Mouse (Mus musculus): ENCODE measurements around the gene Gas7. TPM values are rescaled to one million over a fixed set of nuclear protein-coding genes. Genes with fewer than 3 reads are reported as not detected.
A peak's percentile ranks its signal among the peaks of the same experiment; 100 is the strongest.

The Gas7 gene
- total and polyA plus RNA-seq, 3 experiments = 5.8 to 11.5 (median 9.3) TPM

- no peak overlapping the region for H3K4me3 ChIP-seq
- H3K36me3 ChIP-seq (ENCODE audit: control insufficient read depth, insufficient read depth, low read length) = no peaks in the 10 kb centered on the region
- DNase-seq = no peak
- TF ChIP-seq CTCF (IDR thresholded peaks at IDR 0.05) (no peak), EP300 (IDR thresholded peaks at IDR 0.05; ENCODE audit: insufficient read depth, low read depth, low read length) (no peak), POLR2A (IDR thresholded peaks at IDR 0.05; ENCODE audit: insufficient read depth, low read depth, low read length) (no peak)
- H3K4me1 ChIP-seq (ENCODE audit: control insufficient read depth, insufficient read depth, low read length) = peaks cover 6% of the 10 kb centered on the region
- no peaks in the 10 kb centered on the region for H3K79me2 ChIP-seq (replicated peaks; ENCODE audit: control insufficient read depth, insufficient read depth, low read length)
- 42% methylated on average over 2 of the region's 2 CpGs for WGBS
- no peaks in the 10 kb centered on the region for H3K27me3 ChIP-seq (ENCODE audit: control insufficient read depth, insufficient read depth, low read length)
- H3K27ac ChIP-seq = 0 out of 2 replicates have a peak overlapping the region, but pooled peaks have one; percentile 5
- intact Hi-C loops (cut with DNase I) = no loop called here
- no peak overlapping the region for H3K9ac ChIP-seq (ENCODE audit: low read depth, low read length)
These were observed 69.5 kb downstream of the Gas7 start for GRCm38 (mm10) chr11:67524731-67525130.

- H3K4me1 ChIP-seq (ENCODE audit: control insufficient read depth, insufficient read depth, low read length) = peaks cover 6% of the 10 kb centered on the region
- WGBS = 77% methylated on average over 3 of the region's 3 CpGs
- no peak overlapping the region; the same call in 1 of the 2 replicates for H3K27ac ChIP-seq
These were observed 70.6 kb downstream of the Gas7 start for GRCm38 (mm10) chr11:67525841-67526240.

GRCm38 (mm10) chr11:67526621-67527545 lies 71.6 kb downstream of the Gas7 start:
- Histone ChIP-seq H3K4me1 (ENCODE audit: control insufficient read depth, insufficient read depth, low read length) (peaks cover 6% of the 10 kb centered on the region), H3K27me3 (ENCODE audit: control insufficient read depth, insufficient read depth, low read length) (no peaks in the 10 kb centered on the region), H3K9ac (ENCODE audit: low read depth, low read length) (no peak overlapping the region), H3K4me3 (no peak overlapping the region), H3K36me3 (ENCODE audit: control insufficient read depth, insufficient read depth, low read length) (no peaks in the 10 kb centered on the region), H3K79me2 (replicated peaks; ENCODE audit: control insufficient read depth, insufficient read depth, low read length) (no peaks in the 10 kb centered on the region), H3K27ac (peak overlapping the region; percentile 60)
- intact Hi-C loops (cut with DNase I) = no loop called here
- 56% methylated on average over 12 of the region's 12 CpGs for WGBS
- DNase-seq = peak; percentile 67 to 81
- TF ChIP-seq POLR2A (IDR thresholded peaks at IDR 0.05; ENCODE audit: insufficient read depth, low read depth, low read length) (no peak), EP300 (IDR thresholded peaks at IDR 0.05; ENCODE audit: insufficient read depth, low read depth, low read length) (0 out of 2 replicates have a peak, but pooled peaks have one; percentile 30)

More at GRCm38 (mm10) chr11:67525841-67526240, 70.6 kb downstream of the Gas7 start:
- H3K4me3 ChIP-seq = no peak overlapping the region
- intact Hi-C loops (cut with DNase I) = no loop called here
- TF ChIP-seq EP300 (IDR thresholded peaks at IDR 0.05; ENCODE audit: insufficient read depth, low read depth, low read length) (no peak), POLR2A (IDR thresholded peaks at IDR 0.05; ENCODE audit: insufficient read depth, low read depth, low read length) (no peak), CTCF (IDR thresholded peaks at IDR 0.05) (no peak)
- no peaks in the 10 kb centered on the region for H3K27me3 ChIP-seq (ENCODE audit: control insufficient read depth, insufficient read depth, low read length)
- H3K9ac ChIP-seq (ENCODE audit: low read depth, low read length) = no peak overlapping the region
- no peaks in the 10 kb centered on the region for H3K79me2 ChIP-seq (replicated peaks; ENCODE audit: control insufficient read depth, insufficient read depth, low read length)
- DNase-seq = no peak
- H3K36me3 ChIP-seq (ENCODE audit: control insufficient read depth, insufficient read depth, low read length) = no peaks in the 10 kb centered on the region

- intact Hi-C loops (cut with DNase I) = no loop called here
- H3K4me1 ChIP-seq (ENCODE audit: control insufficient read depth, insufficient read depth, low read length) = peaks cover 6% of the 10 kb centered on the region
- H3K79me2 ChIP-seq (replicated peaks; ENCODE audit: control insufficient read depth, insufficient read depth, low read length) = no peaks in the 10 kb centered on the region
- TF ChIP-seq POLR2A (IDR thresholded peaks at IDR 0.05; ENCODE audit: insufficient read depth, low read depth, low read length) (no peak), EP300 (IDR thresholded peaks at IDR 0.05; ENCODE audit: insufficient read depth, low read depth, low read length) (no peak), CTCF (IDR thresholded peaks at IDR 0.05) (no peak)
- no peak overlapping the region for H3K4me3 ChIP-seq
- H3K36me3 ChIP-seq (ENCODE audit: control insufficient read depth, insufficient read depth, low read length) = no peaks in the 10 kb centered on the region
- H3K9ac ChIP-seq (ENCODE audit: low read depth, low read length) = no peak overlapping the region
- no peak for DNase-seq
- WGBS = 40% methylated on average over 2 of the region's 2 CpGs
- H3K27me3 ChIP-seq (ENCODE audit: control insufficient read depth, insufficient read depth, low read length) = no peaks in the 10 kb centered on the region
- H3K27ac ChIP-seq = no peak overlapping the region
These were observed 76.0 kb downstream of the Gas7 start for GRCm38 (mm10) chr11:67531286-67531685.

- no peaks in the 10 kb centered on the region for H3K79me2 ChIP-seq (replicated peaks; ENCODE audit: control insufficient read depth, insufficient read depth, low read length)
- H3K36me3 ChIP-seq (ENCODE audit: control insufficient read depth, insufficient read depth, low read length) = no peaks in the 10 kb centered on the region
- WGBS = 58% methylated on average over 6 of the region's 6 CpGs
- no peak for TF ChIP-seq CTCF (IDR thresholded peaks at IDR 0.05)
- TF ChIP-seq POLR2A (IDR thresholded peaks at IDR 0.05; ENCODE audit: insufficient read depth, low read depth, low read length) = no peak
- TF ChIP-seq EP300 (IDR thresholded peaks at IDR 0.05; ENCODE audit: insufficient read depth, low read depth, low read length) = no peak
- no peaks in the 10 kb centered on the region for H3K27me3 ChIP-seq (ENCODE audit: control insufficient read depth, insufficient read depth, low read length)
- no peak overlapping the region for H3K9ac ChIP-seq (ENCODE audit: low read depth, low read length)
- peaks cover 2% of the 10 kb centered on the region for H3K4me1 ChIP-seq (ENCODE audit: control insufficient read depth, insufficient read depth, low read length)
- H3K27ac ChIP-seq = no peak overlapping the region
- no peak for DNase-seq
- no peak overlapping the region for H3K4me3 ChIP-seq
- intact Hi-C loops (cut with DNase I) = no loop called here
These were observed 76.8 kb downstream of the Gas7 start for GRCm38 (mm10) chr11:67531926-67532565.

Measured in heart, adult 2 months (tissue).